Mouse (Mus musculus) right cerebral cortex, adult 2 months (tissue): Measurements from ENCODE around the gene Rab38.

Source experiments
- DNase-seq, 2 experiments: peaks; one replicate each; pipeline ENCODE4 v3.0.0; 2021 to 2022; ENCODE audit warnings: low spot score in 2 of 2

Gene Rab38

DNA sequence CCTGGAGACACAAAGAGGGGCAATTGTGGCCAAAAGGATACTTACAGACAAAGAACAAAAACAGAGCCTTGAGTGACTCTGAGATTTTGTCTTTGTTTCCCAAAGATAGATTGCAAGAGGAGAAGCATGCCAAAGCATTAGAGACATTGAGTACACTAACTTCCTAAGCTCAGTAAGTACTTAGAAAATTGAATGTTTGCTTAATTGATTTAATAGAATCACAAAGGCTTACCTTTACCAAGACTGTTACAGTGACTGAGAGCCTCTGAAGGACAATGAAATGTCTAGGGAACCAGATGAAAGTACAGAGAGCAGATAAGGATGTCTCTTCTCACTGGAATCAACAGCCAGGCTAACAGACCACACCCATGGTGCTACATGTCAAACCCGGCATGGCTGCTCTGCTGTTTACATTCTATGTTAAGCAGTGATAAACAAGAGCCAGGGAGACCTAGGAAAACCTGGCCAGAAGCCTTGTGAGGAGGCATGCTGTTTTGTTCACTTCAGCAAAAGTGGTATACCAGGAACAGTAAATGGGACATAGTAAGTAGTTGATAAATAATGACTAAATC is 97.1 kb downstream of the Rab38 start:
- no peak for DNase-seq

DNA sequence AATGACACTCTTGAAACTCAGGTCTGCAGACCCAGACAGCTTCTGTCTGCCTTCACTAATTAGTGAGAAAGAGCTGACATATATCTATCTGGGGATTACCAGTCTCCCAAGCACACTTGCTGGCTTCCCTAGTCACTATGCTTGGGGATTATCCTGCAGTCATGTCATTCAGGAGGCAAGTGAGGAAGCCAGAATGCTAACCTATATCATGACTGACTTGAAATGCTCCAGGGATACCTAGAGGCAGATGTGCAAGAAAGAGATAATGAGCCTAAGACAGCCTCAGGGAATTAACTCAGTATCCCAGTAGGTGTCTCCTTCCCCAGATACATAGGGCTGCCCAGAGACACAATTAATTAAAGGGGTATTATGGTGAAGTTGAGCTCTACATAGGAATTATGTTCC is 106.1 kb downstream of the Rab38 start:
- no peak for DNase-seq

DNA sequence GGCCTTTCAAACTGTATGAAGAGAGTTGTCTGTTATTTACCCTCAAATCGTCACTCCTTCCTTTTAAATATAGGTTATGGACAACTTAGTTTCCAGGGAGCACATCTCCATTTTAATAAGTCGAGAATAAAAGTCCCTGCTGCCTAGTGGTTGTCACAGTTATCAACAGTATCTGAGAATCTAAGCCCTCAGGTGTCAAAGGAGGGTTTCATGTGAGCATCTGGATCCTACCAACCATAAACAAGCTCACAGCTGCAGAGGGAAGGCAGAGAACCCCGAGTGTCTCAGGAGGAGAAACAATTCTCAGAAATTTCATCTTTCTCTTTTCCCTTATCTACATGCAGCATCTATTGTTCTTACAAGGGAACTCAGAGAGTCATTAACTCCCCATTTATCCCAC is 106.7 kb downstream of the Rab38 start:
- DNase-seq, result no peak
